Mouse (Mus musculus) midbrain, embryonic 16.5 days (tissue): ENCODE measurements around the gene Slc22a4. TPM values are rescaled to one million over a fixed set of nuclear protein-coding genes. Genes with fewer than 3 reads are reported as not detected.
"Not testable (repeated sequence)": the region's sequence is repeated elsewhere in the genome, so short reads cannot be mapped to it uniquely, and the experiment has no call there.

Experiments
- ATAC-seq: fragments of 200-750 bp; cut with Nextera tagmentation; 2 replicates; pipeline ENCODE4 v1.8.0; 2017; ENCODE audit warnings: moderate TSS enrichment
- H3K27ac ChIP-seq: fragments of 300-500 bp; sonication (generic); 2 replicates; pipeline ENCODE4 v1.5.1; 2014; ENCODE audit warnings: mild to moderate bottlenecking, low read length, mixed read lengths
- H3K27me3 ChIP-seq: fragments of 300-500 bp; sonication (generic); 2 replicates; pipeline ENCODE4 v1.6.1; 2014; ENCODE audit warnings: low read depth, low read length, mixed read lengths; ENCODE audit not compliant: control insufficient read depth, insufficient read depth
- H3K36me3 ChIP-seq: fragments of 300-500 bp; sonication (generic); 2 replicates; pipeline ENCODE4 v1.6.1; 2014; ENCODE audit warnings: mild to moderate bottlenecking, low read length, moderate library complexity, mixed read lengths; ENCODE audit not compliant: control insufficient read depth, insufficient read depth
- H3K4me1 ChIP-seq: fragments of 300-500 bp; sonication (generic); 2 replicates; pipeline ENCODE4 v1.6.1; 2014; ENCODE audit warnings: mild to moderate bottlenecking, low read length, mixed read lengths; ENCODE audit not compliant: control insufficient read depth, insufficient read depth
- H3K4me2 ChIP-seq: fragments of 300-500 bp; sonication (generic); 2 replicates; pipeline ENCODE4 v1.6.1; 2014; ENCODE audit warnings: mild to moderate bottlenecking, low read length, mixed read lengths
- H3K4me3 ChIP-seq: fragments of 300-500 bp; sonication (generic); 2 replicates; pipeline ENCODE4 v1.5.1; 2014; ENCODE audit warnings: low read depth, mild to moderate bottlenecking, low read length, moderate library complexity, mixed read lengths
- H3K9ac ChIP-seq: fragments of 300-500 bp; sonication (generic); 2 replicates; pipeline ENCODE4 v1.6.1; 2014; ENCODE audit warnings: low read depth, low read length, mixed read lengths
- H3K9me3 ChIP-seq: fragments of 300-500 bp; sonication (generic); replicated peaks from 2 replicates; pipeline ENCODE4 v1.6.1; 2014; ENCODE audit warnings: mild to moderate bottlenecking, low read length, mixed read lengths; ENCODE audit not compliant: control insufficient read depth, poor library complexity, severe bottlenecking
- WGBS: fragments of 180-500 bp; shearing (Covaris S2); extraction: QIAGEN DNeasy Blood & Tissue Kit; methylation state at CpG from one replicate; pipeline ENCODE4 v1.1.7; 2014; 5-methylcytosine and 5-hydroxymethylcytosine counted together
- polyA plus RNA-seq: library from polyadenylated mRNA; unstranded; fragments of >200 nt; fragmentation: Nextera tagmentation; extraction: Ambion mirVana; gene quantifications from 2 replicates; pipeline ENCODE4 v1.2.1, GENCODE M21; 2015

Slc22a4 gene
- polyA plus RNA-seq, 1 experiment from 2014 or later = 6.5 TPM

DNA sequence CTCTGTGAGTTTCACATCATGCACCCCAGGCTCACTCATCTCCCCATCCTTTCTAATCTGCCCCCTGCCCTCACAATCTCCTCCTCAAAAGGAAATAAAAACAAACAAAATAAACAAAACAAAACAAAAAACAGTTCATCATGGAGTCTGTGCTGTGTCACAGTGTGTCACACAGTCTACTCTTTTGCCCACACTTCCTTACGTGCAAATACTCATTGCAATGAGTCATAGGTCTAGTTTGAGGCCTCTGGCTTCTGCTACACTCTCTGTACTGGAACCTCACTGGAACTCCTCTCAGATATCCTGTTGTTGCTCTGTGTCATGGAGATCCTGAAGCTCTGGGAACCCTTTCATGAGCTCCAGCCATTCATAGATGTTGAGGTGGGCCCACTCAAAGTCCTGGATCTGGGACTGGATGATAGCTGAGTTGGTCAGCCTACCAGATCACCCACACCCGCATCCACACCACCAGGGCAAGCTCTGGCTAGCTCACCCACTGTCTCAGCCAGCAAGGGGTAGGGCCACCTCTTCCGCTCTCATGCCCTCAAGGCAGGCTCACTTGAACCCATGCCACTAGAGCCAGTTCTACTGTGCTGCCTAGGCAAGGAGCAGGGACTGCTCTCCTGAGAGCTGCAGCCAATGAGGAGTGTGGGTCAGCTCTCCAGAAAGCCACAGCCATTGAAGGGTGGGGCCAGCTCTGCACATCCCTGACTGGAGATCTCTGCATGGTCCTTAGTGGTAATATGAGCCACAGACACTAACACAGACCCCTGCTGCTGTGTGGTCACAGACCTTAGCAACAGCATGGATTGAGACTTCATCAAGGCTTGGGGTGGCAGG is 8.8 kb downstream of the Slc22a4 start:
- 89% methylated on average over 3 of the region's 3 CpGs for WGBS
- Histone ChIP-seq H3K9me3 (no peaks in the 10 kb centered on the region), H3K4me2 (no peak overlapping the region), H3K4me3 (no peak overlapping the region), H3K4me1 (no peaks in the 10 kb centered on the region), H3K9ac (no peak overlapping the region), H3K27ac (no peak overlapping the region), H3K27me3 (no peaks in the 10 kb centered on the region), H3K36me3 (no peaks in the 10 kb centered on the region)
- ATAC-seq = no peak

DNA sequence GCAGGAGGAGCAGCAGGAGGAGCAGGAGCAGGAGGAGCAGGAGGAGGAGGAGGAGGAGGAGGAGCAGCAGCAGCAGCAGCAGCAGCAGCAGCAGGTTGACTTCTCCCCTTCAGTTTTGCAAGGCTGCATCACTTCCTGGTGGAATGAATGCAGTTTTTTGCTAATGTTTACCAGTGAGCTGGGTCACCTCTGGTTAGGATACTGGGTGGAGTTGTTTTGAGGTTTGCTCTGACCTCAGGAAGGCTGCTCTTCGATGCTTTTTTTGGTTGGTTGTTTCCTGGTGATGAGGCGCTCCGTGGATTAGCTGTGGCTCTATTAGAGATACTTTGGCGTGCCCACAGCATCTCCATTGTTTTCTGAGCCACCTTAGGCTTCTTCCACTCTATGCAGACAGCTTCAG is 10.3 kb downstream of the Slc22a4 start:
- H3K4me2 ChIP-seq = no peak overlapping the region
- ATAC-seq = no peak
- H3K27ac ChIP-seq = no peak overlapping the region
- no peaks in the 10 kb centered on the region for H3K27me3 ChIP-seq
- H3K4me3 ChIP-seq = no peak overlapping the region
- H3K9me3 ChIP-seq = no peaks in the 10 kb centered on the region
- H3K9ac ChIP-seq = no peak overlapping the region
- no peaks in the 10 kb centered on the region for H3K36me3 ChIP-seq
- 66% methylated on average over 4 of the region's 4 CpGs for WGBS
- no peaks in the 10 kb centered on the region for H3K4me1 ChIP-seq

DNA sequence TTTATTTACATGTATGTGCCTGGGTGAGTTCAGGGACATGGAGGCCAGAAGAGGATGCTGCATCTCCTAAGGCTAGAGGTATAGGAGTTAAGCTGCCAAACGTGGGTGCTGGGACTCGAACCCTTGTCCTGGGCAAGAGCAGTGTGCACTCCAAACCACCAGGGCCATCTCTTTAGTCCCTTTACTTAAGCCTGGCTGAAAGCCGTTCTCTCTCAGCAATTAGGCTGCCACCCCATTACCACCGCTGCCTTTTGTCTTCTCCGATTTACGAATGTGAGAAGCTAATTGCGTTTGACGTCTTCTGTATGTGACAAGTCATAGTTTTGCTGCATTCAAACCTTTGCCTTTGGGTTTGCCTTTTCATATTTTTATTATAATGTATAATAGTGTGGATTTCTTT is 11.8 kb downstream of the Slc22a4 start:
- Histone ChIP-seq H3K27me3 (no peaks in the 10 kb centered on the region), H3K27ac (no peak overlapping the region), H3K4me1 (no peaks in the 10 kb centered on the region), H3K4me3 (no peak overlapping the region), H3K4me2 (no peak overlapping the region), H3K36me3 (no peaks in the 10 kb centered on the region), H3K9me3 (no peaks in the 10 kb centered on the region), H3K9ac (no peak overlapping the region)
- 70% methylated on average over 8 of the region's 8 CpGs for WGBS
- no peak for ATAC-seq

DNA sequence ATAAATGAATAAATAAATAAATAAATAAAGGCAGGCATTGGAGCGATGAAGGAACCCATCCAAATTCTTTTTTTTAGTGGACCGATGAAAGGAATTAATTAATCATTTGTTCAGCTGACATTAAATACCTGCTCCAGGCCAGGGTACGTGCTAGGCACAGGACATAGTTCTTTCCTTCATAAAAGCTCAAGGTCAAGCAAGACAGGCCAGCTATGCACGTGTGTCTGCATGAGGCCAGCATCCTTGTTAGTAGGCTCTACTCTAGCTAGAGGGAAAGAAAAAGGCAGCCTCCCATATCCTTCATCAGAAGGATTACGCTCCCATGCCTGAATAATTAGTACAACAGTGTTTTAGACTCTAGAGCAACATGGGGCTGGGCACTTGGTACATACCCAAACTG is 14.9 kb downstream of the Slc22a4 start:
- WGBS = 79% methylated on average over 5 of the region's 5 CpGs
- Histone ChIP-seq H3K36me3 (no peaks in the 10 kb centered on the region), H3K27ac (no peak overlapping the region), H3K9ac (no peak overlapping the region), H3K4me2 (no peak overlapping the region), H3K4me1 (no peaks in the 10 kb centered on the region), H3K4me3 (no peak overlapping the region), H3K9me3 (no peaks in the 10 kb centered on the region), H3K27me3 (no peaks in the 10 kb centered on the region)
- ATAC-seq = no peak

DNA sequence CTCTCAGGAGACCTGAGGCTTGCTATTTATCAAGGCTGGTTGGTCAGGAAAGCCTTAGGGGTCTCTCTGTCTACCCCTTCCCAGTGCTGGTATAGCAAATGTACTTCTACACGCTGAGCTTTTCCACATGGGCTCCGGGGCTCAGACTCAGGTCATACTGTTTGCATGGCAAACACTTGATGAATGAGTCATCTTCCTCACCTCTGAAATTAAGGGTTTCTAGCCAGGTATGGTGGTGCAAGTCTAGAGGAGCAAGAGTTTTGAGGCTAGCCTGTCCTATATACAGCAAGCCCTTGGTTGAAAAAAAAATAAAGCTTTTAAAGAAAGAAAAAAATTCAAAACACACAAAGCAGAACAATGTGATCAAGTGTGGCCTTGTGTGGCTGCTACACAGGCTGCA is 16.6 kb downstream of the Slc22a4 start:
- WGBS = 92% methylated on average over 2 of the region's 2 CpGs
- H3K9ac ChIP-seq = no peak overlapping the region
- H3K27ac ChIP-seq = no peak overlapping the region
- no peaks in the 10 kb centered on the region for H3K27me3 ChIP-seq
- no peak overlapping the region for H3K4me3 ChIP-seq
- no peaks in the 10 kb centered on the region for H3K9me3 ChIP-seq
- H3K4me2 ChIP-seq = no peak overlapping the region
- no peaks in the 10 kb centered on the region for H3K4me1 ChIP-seq
- H3K36me3 ChIP-seq = no peaks in the 10 kb centered on the region
- ATAC-seq = no peak

DNA sequence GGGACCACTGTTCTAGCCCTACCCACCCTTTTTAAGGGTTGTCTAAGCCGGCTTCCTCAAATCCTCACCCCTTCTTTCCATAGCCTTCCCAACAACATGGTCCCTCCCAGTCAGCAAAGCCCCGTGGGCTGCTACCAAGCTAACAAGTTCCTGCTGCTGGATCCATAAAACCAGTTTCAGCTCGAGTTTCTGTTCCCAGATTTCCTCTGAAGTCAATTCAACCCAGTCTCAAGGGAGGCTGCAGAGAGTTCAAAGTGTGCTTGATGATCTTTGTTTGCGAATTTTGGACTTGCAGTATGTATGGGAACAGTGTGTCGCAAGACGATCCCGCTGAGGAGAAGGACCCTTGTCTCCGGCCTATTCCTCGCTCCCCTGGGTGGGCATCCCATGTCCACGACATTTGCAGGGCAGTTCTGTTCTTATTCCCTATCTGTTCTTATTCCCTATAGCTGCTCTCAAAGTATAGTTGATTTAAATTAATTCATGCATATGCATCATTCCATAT is 19.4 kb downstream of the Slc22a4 start:
- no peak for ATAC-seq
- H3K27me3 ChIP-seq = no peaks in the 10 kb centered on the region
- WGBS = 74% methylated on average over 10 of the region's 10 CpGs
- H3K4me3 ChIP-seq = no peak overlapping the region
- H3K9ac ChIP-seq = no peak overlapping the region
- no peaks in the 10 kb centered on the region for H3K9me3 ChIP-seq
- no peaks in the 10 kb centered on the region for H3K36me3 ChIP-seq
- no peaks in the 10 kb centered on the region for H3K4me1 ChIP-seq
- H3K27ac ChIP-seq = no peak overlapping the region
- H3K4me2 ChIP-seq = no peak overlapping the region

DNA sequence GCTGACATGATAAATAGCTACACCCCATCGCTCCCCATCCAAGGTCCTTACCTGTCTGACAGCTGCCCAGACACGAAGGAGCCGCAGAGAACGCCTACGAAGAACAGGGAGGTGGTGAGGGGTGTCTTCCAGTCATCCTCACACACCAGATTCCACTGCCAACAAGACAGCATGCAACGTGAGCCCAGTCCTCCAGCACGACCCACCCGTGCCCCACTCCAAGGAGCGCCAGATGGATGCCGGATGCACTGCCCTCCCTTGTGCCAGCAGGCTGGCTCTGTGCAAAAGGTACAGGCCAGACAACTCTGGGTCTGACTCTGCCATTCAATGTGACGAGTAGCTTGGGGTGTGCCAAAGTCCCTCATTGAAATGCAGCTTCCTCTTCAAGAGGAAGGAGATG is 20.2 kb downstream of the Slc22a4 start:
- no peak overlapping the region for H3K4me2 ChIP-seq
- H3K4me3 ChIP-seq = no peak overlapping the region
- H3K27ac ChIP-seq = no peak overlapping the region
- ATAC-seq = no peak
- no peaks in the 10 kb centered on the region for H3K27me3 ChIP-seq
- no peaks in the 10 kb centered on the region for H3K4me1 ChIP-seq
- no peaks in the 10 kb centered on the region for H3K36me3 ChIP-seq
- H3K9me3 ChIP-seq = no peaks in the 10 kb centered on the region
- no peak overlapping the region for H3K9ac ChIP-seq
- WGBS = 86% methylated on average over 11 of the region's 11 CpGs

DNA sequence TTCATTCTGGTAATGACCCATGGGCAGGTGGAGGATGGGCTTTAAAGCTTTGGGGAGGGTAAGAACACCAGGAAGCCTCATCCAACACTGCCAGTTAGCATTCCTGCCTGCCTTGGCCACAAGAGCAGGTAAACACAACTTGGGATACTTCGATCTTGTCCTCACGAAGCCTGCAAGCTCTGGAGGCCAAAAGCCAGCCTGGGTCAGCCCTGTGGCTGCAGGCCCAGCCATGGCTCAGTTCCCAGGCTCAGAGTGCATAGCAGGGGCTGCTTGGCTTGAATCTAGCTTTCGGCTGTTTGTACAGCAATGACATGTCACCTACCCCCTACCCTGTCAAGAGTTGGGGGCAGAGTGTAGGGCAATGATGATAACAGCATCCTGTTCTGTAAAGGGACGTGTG is 21.0 kb downstream of the Slc22a4 start:
- Histone ChIP-seq H3K9me3 (no peaks in the 10 kb centered on the region), H3K4me3 (no peak overlapping the region), H3K4me2 (no peak overlapping the region), H3K36me3 (no peaks in the 10 kb centered on the region), H3K9ac (no peak overlapping the region), H3K27ac (no peak overlapping the region), H3K27me3 (no peaks in the 10 kb centered on the region), H3K4me1 (no peaks in the 10 kb centered on the region)
- ATAC-seq = no peak
- 89% methylated on average over 4 of the region's 4 CpGs for WGBS

DNA sequence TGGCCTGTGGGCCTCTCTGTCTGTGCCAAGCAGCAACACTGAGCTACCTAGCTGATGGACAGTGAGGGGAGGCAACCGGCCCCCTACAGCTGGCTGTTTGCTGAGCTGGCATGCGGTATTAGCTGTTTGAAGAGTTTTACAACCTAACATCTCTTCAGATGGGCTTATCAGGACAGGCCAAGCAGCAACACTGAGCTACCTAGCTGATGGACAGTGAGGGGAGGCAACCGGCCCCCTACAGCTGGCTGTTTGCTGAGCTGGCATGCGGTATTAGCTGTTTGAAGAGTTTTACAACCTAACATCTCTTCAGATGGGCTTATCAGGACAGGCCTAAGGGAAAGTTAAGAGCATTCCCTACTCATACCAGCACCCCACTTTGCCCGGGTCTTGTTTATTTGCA is 21.5 kb downstream of the Slc22a4 start:
- H3K4me3 ChIP-seq, H3K27me3 ChIP-seq, H3K9ac ChIP-seq, H3K27ac ChIP-seq, H3K9me3 ChIP-seq, H3K4me2 ChIP-seq, ATAC-seq, H3K36me3 ChIP-seq, H3K4me1 ChIP-seq: not testable (repeated sequence)
- 80% methylated on average over 5 of the region's 5 CpGs for WGBS
